Mouse (Mus musculus) liver, embryonic 14.5 days (tissue): Measurements from ENCODE around the gene Fat2.

Experiments
- CTCF ChIP-seq: IDR thresholded peaks from 2 replicates; pipeline ENCODE4 v1.5.1; 2016; ENCODE audit warnings: antibody characterized with exemption, low read depth, control low read depth
- EP300 ChIP-seq: IDR thresholded peaks from 2 replicates; pipeline ENCODE4 v1.6.1; 2016; ENCODE audit warnings: antibody characterized with exemption, low read depth

- no peak for TF ChIP-seq CTCF
- TF ChIP-seq EP300, result no peak
These were observed 15.4 kb downstream of the Fat2 start for GRCm38 (mm10) chr11:55320990-55321389.
